Mouse (Mus musculus): ENCODE measurements around the gene Cryba2.
A peak's percentile ranks its signal among the peaks of the same experiment; 100 is the strongest.

The Cryba2 gene

GRCm38 (mm10) chr1:74884196-74885141 lies 8.5 kb downstream of the Cryba2 start:
- DNase-seq (ENCODE audit: low read depth, low spot score) = no peak

- no peak for DNase-seq (ENCODE audit: low read depth, low spot score)
These were observed 9.5 kb downstream of the Cryba2 start for GRCm38 (mm10) chr1:74883441-74883840.

- no peak for DNase-seq (ENCODE audit: low read depth, low spot score)
These were observed 10.1 kb downstream of the Cryba2 start for GRCm38 (mm10) chr1:74882828-74883227.

- no peak for DNase-seq (ENCODE audit: low read depth, low spot score)
These were observed 10.7 kb downstream of the Cryba2 start for GRCm38 (mm10) chr1:74882055-74882734.

- DNase-seq (ENCODE audit: low read depth, low spot score) = peak; percentile 61
These were observed 12.1 kb downstream of the Cryba2 start for GRCm38 (mm10) chr1:74880785-74881360.

- no peak for DNase-seq (ENCODE audit: low read depth, low spot score)
These were observed 15.7 kb downstream of the Cryba2 start for GRCm38 (mm10) chr1:74877199-74877598.

- no peak for DNase-seq (ENCODE audit: low read depth, low spot score)
These were observed 20.7 kb downstream of the Cryba2 start for GRCm38 (mm10) chr1:74872218-74872617.

GRCm38 (mm10) chr1:74861783-74862182 lies 31.2 kb downstream of the Cryba2 start:
- DNase-seq (ENCODE audit: low read depth, low spot score) = peak; percentile 22

GRCm38 (mm10) chr1:74859223-74859984 lies 33.5 kb downstream of the Cryba2 start:
- DNase-seq (ENCODE audit: low read depth, low spot score) = no peak

GRCm38 (mm10) chr1:74858805-74859204 lies 34.1 kb downstream of the Cryba2 start:
- DNase-seq (ENCODE audit: low read depth, low spot score) = no peak

GRCm38 (mm10) chr1:74858171-74858719 lies 34.7 kb downstream of the Cryba2 start:
- no peak for DNase-seq (ENCODE audit: low read depth, low spot score)

- DNase-seq (ENCODE audit: low read depth, low spot score) = no peak
These were observed 35.3 kb downstream of the Cryba2 start for GRCm38 (mm10) chr1:74857677-74858076.

- DNase-seq (ENCODE audit: low read depth, low spot score) = no peak
These were observed 35.7 kb downstream of the Cryba2 start for GRCm38 (mm10) chr1:74857201-74857600.

- DNase-seq (ENCODE audit: low read depth, low spot score) = no peak
These were observed 36.2 kb downstream of the Cryba2 start for GRCm38 (mm10) chr1:74856791-74857190.

- DNase-seq (ENCODE audit: low read depth, low spot score) = no peak
These were observed 36.6 kb downstream of the Cryba2 start for GRCm38 (mm10) chr1:74856439-74856720.

GRCm38 (mm10) chr1:74855651-74856438 lies 37.1 kb downstream of the Cryba2 start:
- DNase-seq (ENCODE audit: low read depth, low spot score) = no peak

GRCm38 (mm10) chr1:74855156-74855555 lies 37.8 kb downstream of the Cryba2 start:
- no peak for DNase-seq (ENCODE audit: low read depth, low spot score)

GRCm38 (mm10) chr1:74854306-74855056 lies 38.5 kb downstream of the Cryba2 start, which contains the start of gene Cdk5r2:
TSS of gene Cdk5r2 (plus strand) at chr1:74854934.
- DNase-seq (ENCODE audit: low read depth, low spot score) = peak; percentile 84

- DNase-seq (ENCODE audit: low read depth, low spot score) = no peak
These were observed 41.8 kb downstream of the Cryba2 start for GRCm38 (mm10) chr1:74851001-74851775.
